Mouse (Mus musculus) lung, adult 2 months (tissue): ENCODE measurements around the gene Arl15.

ENCODE experiments used
- CTCF ChIP-seq: fragments of 200-500 bp; IDR thresholded peaks from 2 replicates; pipeline ENCODE4 v1.5.1; 2011; ENCODE audit warnings: mild to moderate bottlenecking, low read length, control low read depth; ENCODE audit not compliant: insufficient read depth
- POLR2A ChIP-seq: fragments of 200-500 bp; IDR thresholded peaks from 2 replicates; pipeline ENCODE4 v1.6.1; 2011; ENCODE audit warnings: low read depth, mild to moderate bottlenecking, control low read depth, low read length, borderline replicate concordance; ENCODE audit errors: extremely low read depth

DNA sequence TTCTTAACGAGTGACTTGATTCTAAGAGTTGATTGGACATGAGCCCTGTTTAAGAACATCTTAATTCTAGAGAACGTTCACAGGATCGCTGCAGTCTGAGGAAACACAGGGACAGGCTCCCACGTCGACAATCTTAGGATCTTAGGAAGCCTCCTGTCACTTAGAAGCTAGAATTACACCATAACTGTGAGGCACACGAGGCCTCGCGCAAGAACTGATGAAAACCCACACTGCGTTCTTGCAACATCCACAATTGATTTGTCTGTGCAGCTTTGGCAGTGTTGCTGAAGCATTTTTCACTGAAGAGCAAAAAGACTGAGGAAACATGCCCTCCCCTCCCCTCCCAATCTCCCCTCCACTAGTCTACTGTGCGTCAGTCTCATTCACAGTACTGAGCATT is 196.4 kb downstream of the Arl15 start:
- TF ChIP-seq CTCF (no peak), POLR2A (no peak)
